Mouse (Mus musculus) forebrain, embryonic 13.5 days (tissue): ENCODE data around the gene Cd300ld5. TPM values are rescaled to one million over a fixed set of nuclear protein-coding genes. Genes with fewer than 3 reads are reported as not detected.
"Not testable (repeated sequence)": the region's sequence is repeated elsewhere in the genome, so short reads cannot be mapped to it uniquely, and the experiment has no call there.

Experiments used
- ATAC-seq: fragments of 200-750 bp; cut with Nextera tagmentation; 2 replicates; pipeline ENCODE4 v1.8.0; 2017
- H3K27ac ChIP-seq: fragments of 300-500 bp; sonication (generic); 2 replicates; pipeline ENCODE4 v1.5.1; 2015; ENCODE audit warnings: inconsistent platforms, mild to moderate bottlenecking, moderate library complexity
- H3K27me3 ChIP-seq: fragments of 300-500 bp; sonication (generic); 2 replicates; pipeline ENCODE4 v1.6.1; 2015; ENCODE audit warnings: mild to moderate bottlenecking, inconsistent platforms
- H3K36me3 ChIP-seq: fragments of 300-500 bp; sonication (generic); 2 replicates; pipeline ENCODE4 v1.6.1; 2015; ENCODE audit warnings: mild to moderate bottlenecking, inconsistent platforms; ENCODE audit not compliant: poor library complexity, severe bottlenecking
- H3K4me1 ChIP-seq: fragments of 300-500 bp; sonication (generic); 2 replicates; pipeline ENCODE4 v1.6.1; 2015; ENCODE audit warnings: inconsistent platforms
- H3K4me2 ChIP-seq: fragments of 300-500 bp; sonication (generic); 2 replicates; pipeline ENCODE4 v1.6.1; 2015; ENCODE audit warnings: inconsistent platforms, mild to moderate bottlenecking, moderate library complexity
- H3K4me3 ChIP-seq: fragments of 300-500 bp; sonication (generic); 2 replicates; pipeline ENCODE4 v1.5.1; 2015; ENCODE audit warnings: mild to moderate bottlenecking, inconsistent platforms
- H3K9ac ChIP-seq: fragments of 300-500 bp; sonication (generic); 2 replicates; pipeline ENCODE4 v1.6.1; 2015; ENCODE audit warnings: mild to moderate bottlenecking, inconsistent platforms
- H3K9me3 ChIP-seq: fragments of 300-500 bp; sonication (generic); replicated peaks from 2 replicates; pipeline ENCODE4 v1.6.1; 2016; ENCODE audit warnings: inconsistent platforms
- WGBS: fragments of 180-500 bp; shearing (Covaris S2); methylation state at CpG from one replicate; pipeline ENCODE4 v1.1.7; 2015; 5-methylcytosine and 5-hydroxymethylcytosine counted together
- polyA plus RNA-seq: library from polyadenylated mRNA; unstranded; fragments of >200 nt; fragmentation: Nextera tagmentation; extraction: Ambion mirVana; gene quantifications from 2 replicates; pipeline ENCODE4 v1.2.1, GENCODE M21; 2015

Gene Cd300ld5
- polyA plus RNA-seq, 1 experiment from 2014 or later, result not detected

- H3K9ac ChIP-seq, H3K27me3 ChIP-seq, H3K4me1 ChIP-seq, H3K27ac ChIP-seq, ATAC-seq, H3K9me3 ChIP-seq, H3K4me3 ChIP-seq, H3K4me2 ChIP-seq, H3K36me3 ChIP-seq: not testable (repeated sequence)
- WGBS, result no CpG with 5 or more reads among the region's 6 CpGs
Observed at GRCm38 (mm10) chr11:115026912-115027311, 10.7 kb downstream of the Cd300ld5 start, which contains the start of gene Cd300ld4. Gene Cd300ld4 (minus strand): TSS chr11:115027012.

DNA sequence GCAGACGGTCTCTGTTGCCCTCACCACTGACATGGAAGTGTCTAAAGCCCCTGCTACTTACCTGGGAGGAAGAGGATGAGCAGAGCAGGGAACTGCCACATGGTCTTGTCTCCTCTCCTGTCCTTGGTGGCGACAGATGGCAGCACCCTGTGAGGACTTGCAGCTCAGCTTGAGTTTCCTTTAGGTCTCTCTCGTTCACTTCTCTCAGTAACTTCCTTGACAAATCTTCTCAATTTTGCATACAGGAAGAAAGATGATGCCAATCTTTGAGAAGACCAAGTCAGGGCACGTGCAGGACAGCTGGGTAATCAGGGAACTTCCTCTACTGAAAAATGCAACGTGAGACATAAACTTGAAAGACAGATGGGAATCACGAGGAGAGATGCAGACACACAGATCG lies 21.5 kb downstream of the Cd300ld5 start, which contains the start of gene Cd300ld2:
Gene Cd300ld2 (minus strand): TSS at position 101 of the 400 bp plus-strand sequence.
- not testable (repeated sequence) for H3K4me2 ChIP-seq, H3K36me3 ChIP-seq, H3K4me1 ChIP-seq, H3K9ac ChIP-seq, H3K9me3 ChIP-seq, H3K27ac ChIP-seq, ATAC-seq, H3K4me3 ChIP-seq, H3K27me3 ChIP-seq
- WGBS, result no CpG with 5 or more reads among the region's 7 CpGs

- H3K9ac ChIP-seq, result no peak overlapping the region
- WGBS, result 82% methylated on average over 5 of the region's 5 CpGs
- no peak for ATAC-seq
Observed at GRCm38 (mm10) chr11:115004070-115004469, 33.5 kb downstream of the Cd300ld5 start.

DNA sequence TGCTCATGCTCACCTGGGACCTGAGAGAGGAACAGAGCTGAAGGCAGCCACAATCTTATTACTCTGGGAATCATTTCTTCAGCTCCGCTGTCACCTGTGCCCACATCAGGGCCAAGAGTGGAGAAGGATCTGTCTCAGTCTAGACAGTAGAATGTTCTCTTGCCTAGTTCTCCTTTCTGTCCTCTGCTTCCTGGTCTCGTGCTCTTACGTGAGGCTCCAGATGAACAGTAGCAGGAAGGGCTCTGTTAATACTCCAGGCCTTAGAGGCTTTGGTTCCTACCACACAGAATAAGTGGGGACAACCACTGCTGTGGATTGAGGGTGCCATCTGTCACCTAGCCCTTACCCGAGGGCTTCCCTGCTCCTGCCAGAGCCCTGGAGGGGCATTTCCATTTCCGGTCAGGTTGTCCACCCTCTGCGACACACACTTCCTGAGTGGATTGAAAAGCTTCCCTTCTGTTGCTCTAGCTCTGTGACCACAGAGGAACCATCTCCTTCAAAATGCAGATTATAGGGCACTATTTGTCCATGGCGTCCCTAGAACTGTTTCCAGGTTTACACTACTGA lies 36.0 kb downstream of the Cd300ld5 start, which contains the start of gene Cd300c2:
Gene Cd300c2 (minus strand): TSS at position 407 of the 567 bp plus-strand sequence.
- Histone ChIP-seq H3K27me3 (no peaks in the 10 kb centered on the region), H3K27ac (no peak within 1 kb of the TSS), H3K4me2 (no peak within 1 kb of the TSS), H3K36me3 (no peaks in the 10 kb centered on the region), H3K9me3 (no peaks in the 10 kb centered on the region), H3K9ac (no peak within 1 kb of the TSS), H3K4me3 (no peak within 1 kb of the TSS), H3K4me1 (no peaks in the 10 kb centered on the region)
- ATAC-seq, result no peak
- WGBS, result 94% methylated on average over 7 of the region's 7 CpGs

More at GRCm38 (mm10) chr11:115004070-115004469, 33.5 kb downstream of the Cd300ld5 start:
- H3K27me3 ChIP-seq, result no peaks in the 10 kb centered on the region
- H3K4me2 ChIP-seq, result no peak overlapping the region
- H3K36me3 ChIP-seq, result no peaks in the 10 kb centered on the region
- no peaks in the 10 kb centered on the region for H3K9me3 ChIP-seq
- H3K4me3 ChIP-seq, result no peak overlapping the region
- no peak overlapping the region for H3K27ac ChIP-seq
- H3K4me1 ChIP-seq, result no peaks in the 10 kb centered on the region

DNA sequence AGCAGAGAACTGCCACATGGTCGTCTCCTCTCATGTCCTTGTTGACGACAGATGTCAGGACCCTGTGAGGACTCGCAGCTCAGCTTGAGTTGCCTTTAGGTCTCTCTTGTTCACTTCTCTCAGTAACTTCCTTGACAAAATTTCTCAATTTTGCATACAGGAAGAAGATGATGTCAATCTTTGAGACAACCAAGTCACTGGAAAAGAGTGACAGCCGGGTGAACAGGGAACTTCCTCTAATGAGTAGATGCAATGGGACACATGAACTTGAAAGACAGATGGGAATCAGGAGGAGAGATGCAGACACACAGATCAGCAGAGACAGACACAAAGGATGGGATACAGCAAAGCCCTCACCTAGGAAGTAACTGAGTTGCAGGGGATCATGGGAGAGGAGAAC lies 47.8 kb downstream of the Cd300ld5 start, which contains the start of gene Cd300ld:
Gene Cd300ld (minus strand): TSS at position 130 of the 400 bp plus-strand sequence.
- 86% methylated on average over 4 of the region's 4 CpGs for WGBS
- Histone ChIP-seq H3K9ac (no peak within 1 kb of the TSS; the same call in 1 of the 2 replicates), H3K27me3 (no peaks in the 10 kb centered on the region), H3K27ac (no peak within 1 kb of the TSS), H3K4me1 (no peaks in the 10 kb centered on the region), H3K9me3 (no peaks in the 10 kb centered on the region), H3K4me2 (no peak within 1 kb of the TSS), H3K36me3 (no peaks in the 10 kb centered on the region), H3K4me3 (no peak within 1 kb of the TSS)
- ATAC-seq, result no peak

DNA sequence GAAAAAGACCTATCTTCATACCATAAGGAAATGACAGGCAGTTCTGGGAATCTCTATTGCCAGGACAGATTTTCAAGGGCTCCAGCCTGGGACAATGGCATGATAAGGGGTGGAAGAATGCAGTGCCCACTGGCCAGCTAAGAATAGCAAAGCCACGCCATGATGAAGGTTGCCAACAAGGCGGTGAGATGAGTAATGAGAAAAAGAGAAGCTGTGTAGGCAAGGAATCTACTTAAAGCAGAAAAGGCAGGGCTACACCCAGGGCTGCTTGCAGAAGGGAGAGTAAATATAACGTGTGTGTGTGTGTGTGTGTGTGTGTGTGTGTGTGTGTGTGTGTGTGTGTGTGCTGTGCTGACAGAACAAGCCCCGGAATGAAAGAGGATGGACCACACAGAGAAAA lies 55.7 kb downstream of the Cd300ld5 start:
- no peak overlapping the region for H3K9ac ChIP-seq
- ATAC-seq, result no peak
- 74% methylated on average over 4 of the region's 4 CpGs for WGBS
- H3K4me3 ChIP-seq, result no peak overlapping the region
- peaks cover 24% of the 10 kb centered on the region for H3K9me3 ChIP-seq
- H3K4me1 ChIP-seq, result no peaks in the 10 kb centered on the region
- H3K36me3 ChIP-seq, result no peaks in the 10 kb centered on the region
- H3K4me2 ChIP-seq, result no peak overlapping the region
- H3K27ac ChIP-seq, result no peak overlapping the region
- no peaks in the 10 kb centered on the region for H3K27me3 ChIP-seq

Other genes with a start within 250 kb of the Cd300ld5 start
- 25.8 and 27.1 TPM in 2 replicates for gene Btbd17, start 241.8 kb downstream of the Cd300ld5 start, polyA plus RNA-seq
- gene Gpr142, start 238.8 kb downstream of the Cd300ld5 start, polyA plus RNA-seq, result not detected in 2 replicates
- gene Gprc5c, start 186.6 kb downstream of the Cd300ld5 start, polyA plus RNA-seq, result 4.6 and 5.0 TPM in 2 replicates
- gene Cd300a, start 147.7 kb downstream of the Cd300ld5 start, polyA plus RNA-seq, result 0.49 TPM in 2 replicates
- 0.08 TPM in 1 of 2 replicates, not detected in the other for gene Cd300lb, start 103.4 kb downstream of the Cd300ld5 start, polyA plus RNA-seq
- gene Cd300c, start 68.6 kb downstream of the Cd300ld5 start, polyA plus RNA-seq, result not detected in 2 replicates
- gene Cd300ld, start 47.8 kb downstream of the Cd300ld5 start, polyA plus RNA-seq, result not detected in 2 replicates
- 0.49 and 0.73 TPM in 2 replicates for gene Cd300c2, start 35.9 kb downstream of the Cd300ld5 start, polyA plus RNA-seq
- gene Cd300ld2, start 21.6 kb downstream of the Cd300ld5 start, polyA plus RNA-seq, result not detected in 2 replicates
- gene Cd300ld4, start 10.8 kb downstream of the Cd300ld5 start, polyA plus RNA-seq, result not detected in 2 replicates
- not detected in 2 replicates for gene Cd300ld3, start 10.6 kb upstream of the Cd300ld5 start, polyA plus RNA-seq
- not detected in 2 replicates for gene Cd300e, start 24.4 kb upstream of the Cd300ld5 start, polyA plus RNA-seq
- gene Rab37, start 53.7 kb upstream of the Cd300ld5 start, polyA plus RNA-seq, result 0.60 and 0.76 TPM in 2 replicates
- 0.11 TPM in 1 of 2 replicates, not detected in the other for gene Cd300lf, start 96.2 kb upstream of the Cd300ld5 start, polyA plus RNA-seq
- 28.8 TPM in 2 replicates for gene Slc9a3r1, start 125.6 kb upstream of the Cd300ld5 start, polyA plus RNA-seq
- gene Tmem104, start 149.7 kb upstream of the Cd300ld5 start, polyA plus RNA-seq, result 7.8 and 9.2 TPM in 2 replicates
- gene Nat9, start 150.1 kb upstream of the Cd300ld5 start, polyA plus RNA-seq, result 18.2 and 20.3 TPM in 2 replicates
- gene Grin2c, start 229.5 kb upstream of the Cd300ld5 start, polyA plus RNA-seq, result 0.04 TPM in 1 of 2 replicates, not detected in the other
- 19.7 and 20.5 TPM in 2 replicates for gene Fdxr, start 239.3 kb upstream of the Cd300ld5 start, polyA plus RNA-seq